Mouse (Mus musculus) limb, embryonic 10.5 days (tissue): ENCODE results near the gene Vars2. TPM values are rescaled to one million over a fixed set of nuclear protein-coding genes. Genes with fewer than 3 reads are reported as not detected.

Source experiments
- DNase-seq: peaks from one replicate; pipeline ENCODE4 v3.0.0-alpha.2; 2017; ENCODE audit warnings: low spot score
- H3K27ac ChIP-seq: fragments of 300-500 bp; sonication (generic); 2 replicates; pipeline ENCODE4 v1.5.1; 2016; ENCODE audit warnings: mild to moderate bottlenecking
- H3K27me3 ChIP-seq: fragments of 300-500 bp; sonication (generic); 2 replicates; pipeline ENCODE4 v1.6.1; 2016; ENCODE audit warnings: low read depth, mild to moderate bottlenecking; ENCODE audit not compliant: poor library complexity, severe bottlenecking
- H3K36me3 ChIP-seq: fragments of 300-500 bp; sonication (generic); 2 replicates; pipeline ENCODE4 v1.6.1; 2016; ENCODE audit warnings: mild to moderate bottlenecking, moderate library complexity
- H3K4me1 ChIP-seq: fragments of 300-500 bp; sonication (generic); 2 replicates; pipeline ENCODE4 v1.6.1; 2016
- H3K4me3 ChIP-seq: fragments of 300-500 bp; sonication (generic); 2 replicates; pipeline ENCODE4 v1.5.1; 2016; ENCODE audit warnings: mild to moderate bottlenecking, moderate library complexity
- H3K9me3 ChIP-seq: fragments of 300-500 bp; sonication (generic); replicated peaks from 2 replicates; pipeline ENCODE4 v1.6.1; 2016; ENCODE audit warnings: mild to moderate bottlenecking
- WGBS: fragments of 180-500 bp; shearing (Covaris S2); methylation state at CpG from one replicate; pipeline ENCODE4 v1.1.7; 2016; 5-methylcytosine and 5-hydroxymethylcytosine counted together
- polyA plus RNA-seq: library from polyadenylated mRNA; unstranded; fragments of >200 nt; fragmentation: Nextera tagmentation; extraction: Ambion mirVana; gene quantifications from 2 replicates; pipeline ENCODE4 v1.2.1, GENCODE M21; 2016

Gene Vars2
- polyA plus RNA-seq, 1 experiment from 2014 or later, result 21.1 TPM

DNA sequence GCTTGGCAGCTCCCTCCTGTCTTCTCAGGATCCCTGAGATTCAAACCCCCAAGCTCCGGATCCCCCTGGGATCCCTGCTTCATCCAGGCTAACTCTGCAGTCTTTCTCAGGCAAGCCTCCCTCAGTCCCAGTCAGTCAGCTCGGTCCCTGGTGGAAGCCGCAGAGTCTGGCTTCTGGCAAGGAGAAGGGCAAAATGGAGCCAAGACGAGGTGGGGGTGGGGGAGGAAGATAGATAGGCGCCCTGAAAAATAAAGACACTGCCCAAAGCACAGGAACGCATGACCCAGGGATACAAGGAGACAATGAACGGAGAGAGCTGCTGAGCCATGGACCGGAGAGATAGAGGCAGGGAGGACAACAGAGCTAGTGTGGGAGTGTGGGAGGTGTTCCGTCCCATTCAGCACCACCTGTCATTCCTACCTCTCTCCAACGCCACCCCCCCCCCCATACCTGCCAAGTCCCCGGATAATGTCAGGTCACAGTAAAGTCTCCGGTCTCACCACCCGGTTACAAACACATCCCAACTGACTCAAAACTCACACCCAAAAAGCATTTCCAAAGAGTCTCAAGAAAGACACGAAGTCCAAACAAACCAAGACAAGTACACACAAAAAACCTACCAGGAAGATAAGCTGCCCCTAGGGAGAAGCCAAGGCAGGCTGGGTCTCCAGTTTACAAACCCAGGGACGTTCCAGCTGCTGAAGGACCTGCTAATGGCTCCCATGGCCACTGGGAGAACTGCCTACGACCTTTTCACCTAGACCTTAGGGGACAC is 34.0 kb upstream of the Vars2 start:
- peak overlapping the region; percentile 88 for H3K27ac ChIP-seq
- peaks cover 78% of the 10 kb centered on the region for H3K27me3 ChIP-seq
- peaks cover 73% of the 10 kb centered on the region for H3K4me1 ChIP-seq
- DNase-seq, result no peak
- WGBS, result 2% methylated on average over 14 of the region's 16 CpGs
- no peaks in the 10 kb centered on the region for H3K9me3 ChIP-seq
- H3K4me3 ChIP-seq, result peak overlapping the region; percentile 68
- no peaks in the 10 kb centered on the region for H3K36me3 ChIP-seq

DNA sequence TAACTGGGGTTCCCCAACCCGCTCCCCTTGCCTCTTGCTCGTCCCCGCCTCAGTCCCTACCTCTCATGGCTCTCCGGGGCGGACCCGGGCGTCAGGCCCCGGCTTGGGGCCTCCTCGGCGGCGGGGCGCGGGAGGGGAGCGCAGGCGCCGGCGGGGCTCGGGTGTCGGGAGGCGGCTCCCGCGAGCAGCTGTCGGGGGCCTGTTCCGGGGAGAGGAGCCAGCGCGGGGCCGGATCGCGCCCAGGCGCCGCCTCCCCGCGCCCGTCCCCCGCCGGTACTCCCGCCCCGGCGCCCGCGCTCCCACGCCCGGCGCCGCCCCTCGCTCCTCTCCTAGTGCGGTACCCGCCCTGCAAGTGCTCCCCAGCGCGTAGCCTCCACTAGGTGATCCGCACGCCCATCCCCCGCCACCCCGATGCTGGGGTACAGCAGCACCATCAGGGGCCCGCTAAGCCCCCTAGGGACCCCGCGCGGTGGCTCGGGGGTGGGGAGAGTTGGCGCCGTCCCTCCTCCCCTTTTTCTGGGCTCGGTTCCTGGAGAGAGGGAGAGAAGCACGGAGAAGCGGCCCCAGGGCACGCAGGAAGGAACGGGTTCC is 33.1 kb upstream of the Vars2 start:
- WGBS, result 2% methylated on average over 44 of the region's 66 CpGs
- Histone ChIP-seq H3K36me3 (peaks cover 1% of the 10 kb centered on the region; the same call in 1 of the 2 replicates), H3K27me3 (peaks cover 78% of the 10 kb centered on the region), H3K27ac (peak overlapping the region; percentile 88), H3K4me3 (peak overlapping the region; percentile 68), H3K4me1 (peaks cover 73% of the 10 kb centered on the region), H3K9me3 (no peaks in the 10 kb centered on the region)
- DNase-seq, result peak; percentile 67

GRCm38 (mm10) chr17:35699919-35700318 is 32.5 kb upstream of the Vars2 start:
- H3K4me3 ChIP-seq, result peak overlapping the region; percentile 68
- H3K27me3 ChIP-seq, result peaks cover 78% of the 10 kb centered on the region
- WGBS, result 3% methylated on average over 19 of the region's 19 CpGs
- H3K9me3 ChIP-seq, result no peaks in the 10 kb centered on the region
- peak; percentile 53 for DNase-seq
- peaks cover 4% of the 10 kb centered on the region; the same call in 1 of the 2 replicates for H3K36me3 ChIP-seq
- peak overlapping the region; percentile 88 for H3K27ac ChIP-seq
- peaks cover 69% of the 10 kb centered on the region for H3K4me1 ChIP-seq

- Histone ChIP-seq H3K4me3 (no peak overlapping the region; the same call in 1 of the 2 replicates), H3K27ac (no peak overlapping the region), H3K9me3 (no peaks in the 10 kb centered on the region), H3K36me3 (peaks cover 5% of the 10 kb centered on the region), H3K27me3 (peaks cover 69% of the 10 kb centered on the region), H3K4me1 (peaks cover 55% of the 10 kb centered on the region)
- no peak for DNase-seq
- 49% methylated on average over 5 of the region's 5 CpGs for WGBS
Observed at GRCm38 (mm10) chr17:35698501-35698883, 31.1 kb upstream of the Vars2 start.

- H3K36me3 ChIP-seq, result peaks cover 11% of the 10 kb centered on the region
- peaks cover 50% of the 10 kb centered on the region for H3K4me1 ChIP-seq
- no peaks in the 10 kb centered on the region for H3K9me3 ChIP-seq
- no peak for DNase-seq
- peaks cover 63% of the 10 kb centered on the region for H3K27me3 ChIP-seq
- H3K27ac ChIP-seq, result peak overlapping the region; percentile 72
- WGBS, result 6% methylated on average over 16 of the region's 16 CpGs
- H3K4me3 ChIP-seq, result peak overlapping the region; percentile 37
Observed at GRCm38 (mm10) chr17:35697759-35698500, 30.5 kb upstream of the Vars2 start.

- Histone ChIP-seq H3K27me3 (peaks cover 58% of the 10 kb centered on the region), H3K36me3 (peaks cover 15% of the 10 kb centered on the region), H3K27ac (peak overlapping the region; percentile 72), H3K4me3 (peak overlapping the region; percentile 37), H3K4me1 (peaks cover 44% of the 10 kb centered on the region), H3K9me3 (no peaks in the 10 kb centered on the region)
- WGBS, result 30% methylated on average over 1 of the region's 1 CpGs
- DNase-seq, result no peak
Observed at GRCm38 (mm10) chr17:35697429-35697758, 30.0 kb upstream of the Vars2 start.

DNA sequence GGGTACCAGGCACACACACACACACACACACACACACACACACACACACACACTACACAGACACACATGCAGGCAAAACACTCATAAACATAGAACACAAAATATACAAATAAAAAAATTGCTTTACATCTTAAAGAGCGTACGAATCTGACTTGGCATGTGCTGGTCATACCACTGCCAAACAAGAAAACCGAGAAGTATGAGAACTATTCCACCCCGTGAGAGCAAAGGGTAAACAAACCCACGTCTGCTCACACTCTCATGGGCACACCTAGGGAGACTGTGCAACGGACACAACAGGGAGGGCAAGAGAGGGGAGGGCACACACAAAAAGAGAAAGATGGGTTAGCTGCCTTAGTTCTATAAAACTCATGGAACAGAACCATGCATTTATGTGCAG is 29.3 kb upstream of the Vars2 start:
- no peak for DNase-seq
- 80% methylated on average over 6 of the region's 6 CpGs for WGBS
- Histone ChIP-seq H3K36me3 (peaks cover 20% of the 10 kb centered on the region), H3K27ac (no peak overlapping the region), H3K4me1 (peaks cover 37% of the 10 kb centered on the region), H3K4me3 (no peak overlapping the region), H3K9me3 (no peaks in the 10 kb centered on the region), H3K27me3 (peaks cover 51% of the 10 kb centered on the region)

DNA sequence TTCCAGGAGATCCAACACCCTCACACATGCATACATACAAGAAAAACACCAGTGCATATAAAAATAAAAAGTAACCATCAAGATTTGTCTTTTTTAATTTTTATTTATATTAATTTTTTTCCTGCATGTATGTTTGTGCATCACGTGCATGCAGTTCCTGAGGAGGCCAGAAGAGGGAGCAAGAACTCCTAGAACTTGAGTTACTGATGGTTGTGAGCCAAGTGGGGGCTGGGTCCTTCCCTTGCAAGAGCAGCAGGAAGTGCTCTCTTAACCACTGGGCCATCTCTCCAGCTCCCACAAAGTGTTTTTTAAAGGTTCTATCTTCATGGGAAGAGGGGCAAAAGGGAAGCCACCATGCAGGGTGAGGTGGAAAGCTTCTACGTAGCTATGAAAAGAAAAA is 27.9 kb upstream of the Vars2 start:
- H3K27ac ChIP-seq, result no peak overlapping the region
- no peak for DNase-seq
- peaks cover 34% of the 10 kb centered on the region for H3K36me3 ChIP-seq
- no peak overlapping the region for H3K4me3 ChIP-seq
- no peaks in the 10 kb centered on the region for H3K9me3 ChIP-seq
- 93% methylated on average over 2 of the region's 2 CpGs for WGBS
- peaks cover 23% of the 10 kb centered on the region for H3K4me1 ChIP-seq
- peaks cover 37% of the 10 kb centered on the region for H3K27me3 ChIP-seq

- Histone ChIP-seq H3K36me3 (peaks cover 47% of the 10 kb centered on the region), H3K27me3 (peaks cover 23% of the 10 kb centered on the region), H3K9me3 (no peaks in the 10 kb centered on the region), H3K27ac (no peak overlapping the region), H3K4me3 (no peak overlapping the region), H3K4me1 (peaks cover 16% of the 10 kb centered on the region)
- DNase-seq, result no peak
- 94% methylated on average over 5 of the region's 5 CpGs for WGBS
Observed at GRCm38 (mm10) chr17:35693906-35694305, 26.5 kb upstream of the Vars2 start.

DNA sequence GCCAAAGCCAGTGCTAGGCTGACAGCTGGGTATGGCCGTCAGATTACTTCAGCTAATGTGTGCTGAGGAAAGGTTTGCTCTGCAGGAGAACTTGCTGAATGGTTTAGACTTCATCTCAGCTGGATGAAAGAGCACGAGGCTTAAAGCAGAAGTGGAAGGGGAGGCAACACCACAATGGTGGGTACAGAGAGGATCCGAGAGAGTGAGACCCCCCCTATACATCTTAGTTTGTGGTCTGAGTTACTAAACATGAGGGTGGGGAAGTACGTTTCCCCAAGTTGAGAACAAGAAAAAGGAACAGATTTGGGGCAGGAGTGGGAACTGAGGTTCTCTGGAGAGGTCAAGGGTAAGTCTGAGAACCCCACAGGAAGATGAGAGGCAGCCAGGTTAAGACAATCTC is 25.0 kb upstream of the Vars2 start:
- 82% methylated on average over 4 of the region's 4 CpGs for WGBS
- Histone ChIP-seq H3K4me1 (peaks cover 3% of the 10 kb centered on the region), H3K36me3 (peaks cover 61% of the 10 kb centered on the region), H3K4me3 (no peak overlapping the region), H3K27me3 (peaks cover 8% of the 10 kb centered on the region), H3K9me3 (no peaks in the 10 kb centered on the region), H3K27ac (no peak overlapping the region)
- no peak for DNase-seq

GRCm38 (mm10) chr17:35691811-35692210 is 24.4 kb upstream of the Vars2 start:
- H3K4me3 ChIP-seq, result no peak overlapping the region
- peaks cover 67% of the 10 kb centered on the region for H3K36me3 ChIP-seq
- peaks cover 8% of the 10 kb centered on the region for H3K27me3 ChIP-seq
- no peak overlapping the region for H3K27ac ChIP-seq
- DNase-seq, result no peak
- WGBS, result 81% methylated on average over 4 of the region's 4 CpGs
- no peaks in the 10 kb centered on the region; the same call in 1 of the 2 replicates for H3K4me1 ChIP-seq
- H3K9me3 ChIP-seq, result no peaks in the 10 kb centered on the region

GRCm38 (mm10) chr17:35689936-35690645 is 22.7 kb upstream of the Vars2 start:
- Histone ChIP-seq H3K9me3 (no peaks in the 10 kb centered on the region), H3K27ac (no peak overlapping the region), H3K36me3 (peaks cover 77% of the 10 kb centered on the region), H3K4me1 (peaks cover 4% of the 10 kb centered on the region; the same call in 1 of the 2 replicates), H3K4me3 (no peak overlapping the region), H3K27me3 (peaks cover 23% of the 10 kb centered on the region)
- WGBS, result 92% methylated on average over 18 of the region's 18 CpGs
- no peak for DNase-seq
